Mouse (Mus musculus): ENCODE data around the gene Il23a.

GRCm38 (mm10) chr10:128309654-128310053, 11.1 kb upstream of the Il23a start:
- TF ChIP-seq CTCF (IDR thresholded peaks at IDR 0.05; ENCODE audit: low read depth, low read length) (no peak), POLR2A (IDR thresholded peaks at IDR 0.05; ENCODE audit: borderline replicate concordance, low read depth, low read length) (no peak)
